Mouse (Mus musculus): ENCODE measurements at regions not wholly inside any gene's neighbourhood (a gene's known extent, or its start where the extent isn't known, plus 50 kb on each side); places are given as distances from the start of the nearest gene placed in this dataset.

DNA sequence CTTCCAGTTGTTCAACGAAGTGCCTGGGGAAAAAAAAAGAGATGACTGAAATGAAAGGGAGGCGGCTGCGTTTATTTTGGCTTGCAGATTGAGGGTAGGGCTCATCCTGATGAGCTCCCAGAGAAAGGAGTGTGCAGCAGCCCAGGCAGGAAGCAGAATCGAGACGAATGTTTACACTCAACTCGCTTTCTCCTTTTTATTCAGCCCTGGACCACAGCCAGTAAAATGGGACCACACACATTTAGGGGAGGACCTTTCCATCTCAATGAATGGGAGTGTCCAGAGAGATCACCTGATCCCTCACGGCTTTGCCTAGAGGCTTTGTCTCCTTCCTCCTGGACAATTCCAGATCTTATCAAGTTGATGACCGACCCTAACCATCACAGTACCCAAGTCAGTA is 198.8 kb upstream of the Srrm4 start:
- Histone ChIP-seq H3K27me3 (ENCODE audit: control insufficient read depth, insufficient read depth, low read length) (no peaks in the 10 kb centered on the region), H3K4me1 (ENCODE audit: control insufficient read depth, insufficient read depth, low read length) (peaks cover 3% of the 10 kb centered on the region; the same call in 1 of the 2 replicates), H3K27ac (ENCODE audit: low read length) (no peak overlapping the region), H3K4me2 (replicated peaks; ENCODE audit: low read depth, low read length) (no peak overlapping the region), H3K4me3 (ENCODE audit: low read depth, low read length) (no peak overlapping the region), H3K9ac (replicated peaks; ENCODE audit: low read depth, low read length) (no peak overlapping the region), H3K36me3 (ENCODE audit: control insufficient read depth, insufficient read depth, low read length) (no peaks in the 10 kb centered on the region), H3K9me3 (ENCODE audit: control insufficient read depth, low read depth, low read length) (no peaks in the 10 kb centered on the region)
- WGBS, result 33% methylated on average over 8 of the region's 8 CpGs
- ATAC-seq (ENCODE audit: insufficient number of reproducible peaks, insufficient read depth, low FRiP score, low read depth), result no peak

DNA sequence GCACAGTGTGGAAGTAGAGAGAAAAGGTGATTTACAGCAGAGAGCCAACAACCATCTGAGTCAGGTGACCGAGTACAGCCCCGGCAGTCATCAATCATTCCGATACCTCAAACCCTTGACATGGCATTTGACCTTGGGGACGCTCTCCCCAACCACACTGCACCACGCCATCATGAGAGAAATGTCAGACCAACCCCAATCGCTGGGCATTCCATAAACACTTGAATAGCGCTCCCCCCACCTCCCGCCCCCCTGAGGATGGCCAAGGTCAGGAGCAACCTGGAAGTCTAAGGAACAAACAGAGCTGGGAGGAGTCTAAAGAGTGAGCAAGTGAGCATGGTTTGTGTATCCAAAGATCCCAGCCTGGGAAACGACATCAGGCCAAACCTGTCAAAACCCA is 198.2 kb upstream of the Srrm4 start:
- no peak overlapping the region for H3K9ac ChIP-seq (replicated peaks; ENCODE audit: low read depth, low read length)
- no peaks in the 10 kb centered on the region for H3K27me3 ChIP-seq (ENCODE audit: control insufficient read depth, insufficient read depth, low read length)
- H3K36me3 ChIP-seq (ENCODE audit: control insufficient read depth, insufficient read depth, low read length), result no peaks in the 10 kb centered on the region
- peaks cover 3% of the 10 kb centered on the region; the same call in 1 of the 2 replicates for H3K4me1 ChIP-seq (ENCODE audit: control insufficient read depth, insufficient read depth, low read length)
- no peak overlapping the region for H3K27ac ChIP-seq (ENCODE audit: low read length)
- no peaks in the 10 kb centered on the region for H3K9me3 ChIP-seq (ENCODE audit: control insufficient read depth, low read depth, low read length)
- WGBS, result 48% methylated on average over 9 of the region's 9 CpGs
- no peak overlapping the region for H3K4me3 ChIP-seq (ENCODE audit: low read depth, low read length)
- ATAC-seq (ENCODE audit: insufficient number of reproducible peaks, insufficient read depth, low FRiP score, low read depth), result no peak
- H3K4me2 ChIP-seq (replicated peaks; ENCODE audit: low read depth, low read length), result no peak overlapping the region

DNA sequence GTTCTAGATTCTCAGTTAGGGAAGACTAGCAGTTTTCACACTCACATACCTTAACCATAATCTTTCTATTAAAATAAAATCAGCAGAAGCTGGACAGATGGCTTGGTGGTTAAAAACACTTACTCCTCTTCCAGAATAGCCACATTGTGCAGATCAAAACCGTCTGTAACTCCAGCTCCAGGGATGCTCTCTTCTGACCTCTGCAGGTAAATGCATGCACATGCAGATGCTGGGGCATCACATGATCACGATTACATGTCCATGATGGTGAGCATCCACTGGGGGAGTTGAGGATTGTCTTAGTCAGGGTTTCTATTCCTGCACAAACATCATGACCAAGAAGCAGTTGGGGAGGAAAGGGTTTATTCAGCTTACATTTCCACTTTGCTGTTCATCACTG is 184.8 kb upstream of the Srrm4 start:
- no peak for ATAC-seq (ENCODE audit: insufficient number of reproducible peaks, insufficient read depth, low FRiP score, low read depth)
- 24% methylated on average over 2 of the region's 2 CpGs for WGBS
- no peak overlapping the region for H3K4me2 ChIP-seq (replicated peaks; ENCODE audit: low read depth, low read length)
- no peaks in the 10 kb centered on the region for H3K27me3 ChIP-seq (ENCODE audit: control insufficient read depth, insufficient read depth, low read length)
- H3K9ac ChIP-seq (replicated peaks; ENCODE audit: low read depth, low read length), result no peak overlapping the region
- H3K36me3 ChIP-seq (ENCODE audit: control insufficient read depth, insufficient read depth, low read length), result no peaks in the 10 kb centered on the region
- H3K9me3 ChIP-seq (ENCODE audit: control insufficient read depth, low read depth, low read length), result no peaks in the 10 kb centered on the region
- no peak overlapping the region for H3K27ac ChIP-seq (ENCODE audit: low read length)
- H3K4me1 ChIP-seq (ENCODE audit: control insufficient read depth, insufficient read depth, low read length), result no peaks in the 10 kb centered on the region
- no peak overlapping the region for H3K4me3 ChIP-seq (ENCODE audit: low read depth, low read length)

DNA sequence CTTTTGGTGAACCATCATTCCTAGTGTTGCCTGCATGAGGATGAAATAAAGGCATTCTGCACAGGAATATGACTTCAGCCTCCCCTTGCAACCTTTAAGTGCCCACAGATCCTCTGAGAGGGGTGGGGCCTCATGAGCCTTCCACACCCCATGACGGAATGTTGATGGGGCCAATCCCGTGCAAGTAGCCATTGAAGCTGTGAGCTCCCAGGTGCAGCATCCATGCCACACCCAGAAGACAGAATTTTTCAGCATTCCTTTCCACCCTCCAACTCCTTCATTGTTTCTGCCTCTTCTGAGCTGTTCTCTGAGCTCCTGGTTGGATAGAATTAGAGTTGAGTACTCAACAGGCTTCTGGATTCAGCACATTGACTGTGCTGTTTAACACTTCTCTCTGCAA is 174.6 kb upstream of the Srrm4 start:
- H3K27ac ChIP-seq (ENCODE audit: low read length), result no peak overlapping the region
- ATAC-seq (ENCODE audit: insufficient number of reproducible peaks, insufficient read depth, low FRiP score, low read depth), result no peak
- H3K27me3 ChIP-seq (ENCODE audit: control insufficient read depth, insufficient read depth, low read length), result no peaks in the 10 kb centered on the region
- 79% methylated on average over 2 of the region's 2 CpGs for WGBS
- H3K36me3 ChIP-seq (ENCODE audit: control insufficient read depth, insufficient read depth, low read length), result no peaks in the 10 kb centered on the region
- no peak overlapping the region for H3K9ac ChIP-seq (replicated peaks; ENCODE audit: low read depth, low read length)
- H3K9me3 ChIP-seq (ENCODE audit: control insufficient read depth, low read depth, low read length), result no peaks in the 10 kb centered on the region; the same call in 1 of the 2 replicates
- H3K4me3 ChIP-seq (ENCODE audit: low read depth, low read length), result no peak overlapping the region
- no peaks in the 10 kb centered on the region for H3K4me1 ChIP-seq (ENCODE audit: control insufficient read depth, insufficient read depth, low read length)
- H3K4me2 ChIP-seq (replicated peaks; ENCODE audit: low read depth, low read length), result no peak overlapping the region

DNA sequence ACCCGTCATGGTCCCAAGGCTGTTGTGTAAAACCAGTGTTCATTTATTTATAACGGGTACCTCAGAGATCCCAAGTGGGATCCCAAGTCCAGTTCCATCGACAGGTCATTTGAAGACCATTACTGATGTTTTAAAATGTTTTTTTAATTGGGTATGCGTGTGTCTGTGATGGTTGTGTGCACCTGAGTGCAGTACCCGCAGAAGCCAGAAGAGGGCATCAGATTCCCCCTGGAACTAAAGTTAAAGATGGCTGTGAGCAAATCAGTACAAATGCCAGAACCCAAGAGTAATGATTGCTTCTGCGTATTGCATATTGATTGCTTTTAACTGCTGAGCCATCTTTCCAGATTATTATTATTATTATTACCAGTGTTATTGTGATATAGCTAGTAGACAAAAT is 169.7 kb upstream of the Srrm4 start:
- WGBS, result 89% methylated on average over 6 of the region's 6 CpGs
- Histone ChIP-seq H3K9me3 (ENCODE audit: control insufficient read depth, low read depth, low read length) (no peaks in the 10 kb centered on the region; the same call in 1 of the 2 replicates), H3K4me2 (replicated peaks; ENCODE audit: low read depth, low read length) (no peak overlapping the region), H3K4me3 (ENCODE audit: low read depth, low read length) (no peak overlapping the region), H3K27me3 (ENCODE audit: control insufficient read depth, insufficient read depth, low read length) (no peaks in the 10 kb centered on the region), H3K36me3 (ENCODE audit: control insufficient read depth, insufficient read depth, low read length) (no peaks in the 10 kb centered on the region), H3K9ac (replicated peaks; ENCODE audit: low read depth, low read length) (no peak overlapping the region), H3K27ac (ENCODE audit: low read length) (no peak overlapping the region), H3K4me1 (ENCODE audit: control insufficient read depth, insufficient read depth, low read length) (no peaks in the 10 kb centered on the region)
- no peak for ATAC-seq (ENCODE audit: insufficient number of reproducible peaks, insufficient read depth, low FRiP score, low read depth)

DNA sequence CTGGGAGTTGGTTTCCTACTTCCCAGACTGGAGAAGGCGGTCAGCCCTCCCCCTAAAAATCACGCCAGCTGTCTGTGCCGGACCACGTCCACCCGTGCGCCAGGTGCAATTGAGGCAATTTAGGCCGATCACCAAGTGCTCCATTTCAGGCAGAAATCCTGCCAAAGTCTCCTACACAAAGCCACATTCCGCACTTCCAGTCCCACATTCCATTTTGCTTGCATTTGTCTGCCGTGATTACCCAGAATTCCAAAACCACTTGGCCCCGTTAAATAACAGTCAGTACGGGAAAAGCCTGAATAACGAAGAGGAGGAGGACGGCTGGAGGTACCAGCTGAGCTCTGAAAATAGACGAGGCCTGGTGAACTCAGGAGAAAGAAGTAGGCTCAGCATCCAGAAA is 167.1 kb upstream of the Srrm4 start:
- Histone ChIP-seq H3K36me3 (ENCODE audit: control insufficient read depth, insufficient read depth, low read length) (no peaks in the 10 kb centered on the region), H3K9me3 (ENCODE audit: control insufficient read depth, low read depth, low read length) (no peaks in the 10 kb centered on the region), H3K4me3 (ENCODE audit: low read depth, low read length) (no peak overlapping the region), H3K4me1 (ENCODE audit: control insufficient read depth, insufficient read depth, low read length) (no peaks in the 10 kb centered on the region), H3K27me3 (ENCODE audit: control insufficient read depth, insufficient read depth, low read length) (no peaks in the 10 kb centered on the region), H3K9ac (replicated peaks; ENCODE audit: low read depth, low read length) (no peak overlapping the region), H3K4me2 (replicated peaks; ENCODE audit: low read depth, low read length) (no peak overlapping the region), H3K27ac (ENCODE audit: low read length) (no peak overlapping the region)
- WGBS, result 72% methylated on average over 14 of the region's 14 CpGs
- ATAC-seq (ENCODE audit: insufficient number of reproducible peaks, insufficient read depth, low FRiP score, low read depth), result no peak

DNA sequence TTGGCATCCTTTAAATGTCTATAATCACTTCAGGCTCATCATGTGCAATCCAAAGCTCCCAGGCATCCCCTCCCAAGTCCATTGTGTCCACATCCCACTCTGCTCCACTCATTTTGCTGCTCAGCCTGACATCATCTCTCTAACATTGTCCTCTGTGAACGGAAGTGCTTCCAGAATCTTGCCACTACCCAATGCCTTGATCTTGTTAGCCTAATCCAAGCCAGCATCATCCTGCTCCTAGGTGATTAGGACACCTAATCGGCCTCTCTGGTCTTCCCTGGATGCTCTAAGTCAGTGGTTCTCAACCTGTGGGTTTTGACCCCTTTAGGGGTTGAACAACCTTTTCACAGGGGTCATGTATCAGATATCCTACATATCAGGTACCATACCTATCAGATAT is 161.3 kb upstream of the Srrm4 start:
- 82% methylated on average over 2 of the region's 2 CpGs for WGBS
- Histone ChIP-seq H3K4me2 (replicated peaks; ENCODE audit: low read depth, low read length) (no peak overlapping the region), H3K4me1 (ENCODE audit: control insufficient read depth, insufficient read depth, low read length) (no peaks in the 10 kb centered on the region), H3K4me3 (ENCODE audit: low read depth, low read length) (no peak overlapping the region), H3K27me3 (ENCODE audit: control insufficient read depth, insufficient read depth, low read length) (no peaks in the 10 kb centered on the region), H3K9me3 (ENCODE audit: control insufficient read depth, low read depth, low read length) (no peaks in the 10 kb centered on the region), H3K36me3 (ENCODE audit: control insufficient read depth, insufficient read depth, low read length) (no peaks in the 10 kb centered on the region), H3K9ac (replicated peaks; ENCODE audit: low read depth, low read length) (no peak overlapping the region), H3K27ac (ENCODE audit: low read length) (no peak overlapping the region)
- no peak for ATAC-seq (ENCODE audit: insufficient number of reproducible peaks, insufficient read depth, low FRiP score, low read depth)

DNA sequence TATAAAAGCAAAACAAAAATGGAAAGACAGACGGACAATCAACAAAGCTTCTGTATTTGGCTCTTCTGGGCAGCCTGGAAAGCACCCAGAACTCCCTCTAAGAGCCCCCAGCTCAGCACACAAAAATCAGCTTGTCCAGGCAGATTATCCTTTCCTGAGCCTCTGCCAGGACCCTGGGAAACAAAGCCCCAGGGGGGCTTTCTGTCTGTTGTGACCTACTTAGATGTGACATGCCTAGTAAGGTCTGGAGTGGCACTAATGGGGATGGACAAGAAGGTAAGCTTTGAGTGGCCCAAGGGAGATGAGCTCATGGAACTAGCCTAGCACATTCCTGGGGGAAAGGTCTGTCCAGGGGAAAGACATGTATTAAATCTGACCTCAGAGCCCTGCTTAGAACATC is 160.5 kb upstream of the Srrm4 start:
- WGBS, result 59% methylated on average over 1 of the region's 1 CpGs

DNA sequence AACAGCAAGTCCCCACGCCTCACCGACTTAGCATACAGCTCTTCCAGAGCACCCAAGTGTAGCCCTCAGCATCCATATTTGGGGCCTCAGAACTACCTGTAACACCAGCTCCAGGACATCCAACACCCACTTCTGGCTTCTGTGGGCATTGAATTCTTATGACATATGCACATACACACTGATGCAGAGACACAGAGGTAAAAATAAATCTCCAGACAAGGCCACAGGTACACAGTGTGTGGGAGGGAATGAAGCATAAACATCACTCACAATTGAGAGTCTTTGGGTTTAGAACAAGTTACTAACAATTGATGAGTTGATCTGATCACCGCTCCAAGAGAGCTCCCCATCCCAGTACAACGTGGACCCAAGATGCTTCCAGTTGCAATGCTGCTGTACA is 154.2 kb upstream of the Srrm4 start:
- Histone ChIP-seq H3K36me3 (ENCODE audit: control insufficient read depth, insufficient read depth, low read length) (no peaks in the 10 kb centered on the region), H3K27ac (ENCODE audit: low read length) (no peak overlapping the region), H3K4me1 (ENCODE audit: control insufficient read depth, insufficient read depth, low read length) (no peaks in the 10 kb centered on the region), H3K4me2 (replicated peaks; ENCODE audit: low read depth, low read length) (no peak overlapping the region), H3K9ac (replicated peaks; ENCODE audit: low read depth, low read length) (no peak overlapping the region), H3K9me3 (ENCODE audit: control insufficient read depth, low read depth, low read length) (no peaks in the 10 kb centered on the region), H3K27me3 (ENCODE audit: control insufficient read depth, insufficient read depth, low read length) (no peaks in the 10 kb centered on the region), H3K4me3 (ENCODE audit: low read depth, low read length) (no peak overlapping the region)
- ATAC-seq (ENCODE audit: insufficient number of reproducible peaks, insufficient read depth, low FRiP score, low read depth), result no peak
- WGBS, result 88% methylated on average over 4 of the region's 4 CpGs

More for the DNA sequence above, 160.5 kb upstream of the Srrm4 start:
- H3K27ac ChIP-seq (ENCODE audit: low read length), result no peak overlapping the region
- H3K4me1 ChIP-seq (ENCODE audit: control insufficient read depth, insufficient read depth, low read length), result no peaks in the 10 kb centered on the region
- no peaks in the 10 kb centered on the region for H3K9me3 ChIP-seq (ENCODE audit: control insufficient read depth, low read depth, low read length)
- H3K27me3 ChIP-seq (ENCODE audit: control insufficient read depth, insufficient read depth, low read length), result no peaks in the 10 kb centered on the region
- H3K9ac ChIP-seq (replicated peaks; ENCODE audit: low read depth, low read length), result no peak overlapping the region
- H3K4me3 ChIP-seq (ENCODE audit: low read depth, low read length), result no peak overlapping the region
- no peak for ATAC-seq (ENCODE audit: insufficient number of reproducible peaks, insufficient read depth, low FRiP score, low read depth)
- no peaks in the 10 kb centered on the region for H3K36me3 ChIP-seq (ENCODE audit: control insufficient read depth, insufficient read depth, low read length)
- no peak overlapping the region for H3K4me2 ChIP-seq (replicated peaks; ENCODE audit: low read depth, low read length)

Data from stomach, embryonic 14.5 days (tissue).